Mouse (Mus musculus) lung, adult 2 months (tissue): ENCODE measurements around the gene Ptgdr2.

ENCODE experiments used
- CTCF ChIP-seq: fragments of 200-500 bp; IDR thresholded peaks from 2 replicates; pipeline ENCODE4 v1.5.1; 2011; ENCODE audit warnings: mild to moderate bottlenecking, low read length, control low read depth; ENCODE audit not compliant: insufficient read depth
- POLR2A ChIP-seq: fragments of 200-500 bp; IDR thresholded peaks from 2 replicates; pipeline ENCODE4 v1.6.1; 2011; ENCODE audit warnings: low read depth, mild to moderate bottlenecking, control low read depth, low read length, borderline replicate concordance; ENCODE audit errors: extremely low read depth

DNA sequence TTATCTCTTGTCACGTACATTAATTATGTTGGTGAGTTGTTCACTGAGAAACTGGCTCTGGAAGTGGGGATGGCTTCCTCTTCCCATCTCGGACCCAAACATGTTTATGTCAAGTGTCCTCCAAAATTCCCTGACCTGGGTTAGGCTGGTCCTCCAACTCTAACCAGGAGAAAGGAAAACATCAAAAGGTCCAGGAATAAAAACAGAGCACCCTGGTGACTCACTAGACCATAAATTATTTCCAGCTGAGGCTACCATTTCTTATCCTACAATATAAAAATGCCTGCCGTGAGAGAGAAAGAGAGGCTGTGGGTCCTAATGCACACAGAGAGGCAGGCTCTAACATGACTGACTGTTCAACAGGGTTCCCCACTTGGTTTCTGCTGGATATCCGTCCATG lies 12.7 kb upstream of the Ptgdr2 start:
- TF ChIP-seq POLR2A (no peak), CTCF (no peak)
